Mouse (Mus musculus): ENCODE data around the gene Gm42674.

GRCm38 (mm10) chr3:90594466-90594865 is 7.2 kb upstream of the Gm42674 start:
- TF ChIP-seq EP300 (IDR thresholded peaks at IDR 0.05; ENCODE audit: low read depth) (no peak), CTCF (IDR thresholded peaks at IDR 0.05; ENCODE audit: low read depth) (no peak)

Data from heart, postnatal 0 days (tissue).